Mouse (Mus musculus): ENCODE measurements around the gene Chac2. TPM values are rescaled to one million over a fixed set of nuclear protein-coding genes. Genes with fewer than 3 reads are reported as not detected.

The Chac2 gene
- polyA plus RNA-seq, 1 experiment from 2014 or later: 63.5 TPM

GRCm38 (mm10) chr11:30953469-30954154 is 32.5 kb downstream of the Chac2 start:
- Histone ChIP-seq H3K27ac (peak overlapping the region; percentile 92), H3K4me2 (peak overlapping the region; percentile 78), H3K27me3 (replicated peaks) (no peaks in the 10 kb centered on the region), H3K9ac (peak overlapping the region; percentile 90), H3K9me3 (replicated peaks) (no peaks in the 10 kb centered on the region), H3K4me3 (peak overlapping the region; percentile 89), H3K36me3 (peaks cover 45% of the 10 kb centered on the region), H3K4me1 (peaks cover 19% of the 10 kb centered on the region)
- 1% methylated on average over 24 of the region's 32 CpGs for WGBS (ENCODE audit: insufficient replicate concordance)
- peak; percentile 80 for ATAC-seq

- peak; percentile 30; the same call in 1 of the 2 replicates for ATAC-seq
- Histone ChIP-seq H3K4me1 (peaks cover 19% of the 10 kb centered on the region), H3K4me2 (peak overlapping the region; percentile 78), H3K4me3 (peak overlapping the region; percentile 89), H3K27ac (peak overlapping the region; percentile 92), H3K9me3 (replicated peaks) (no peaks in the 10 kb centered on the region), H3K36me3 (peaks cover 49% of the 10 kb centered on the region), H3K9ac (peak overlapping the region; percentile 90), H3K27me3 (replicated peaks) (no peaks in the 10 kb centered on the region)
- 48% methylated on average over 5 of the region's 5 CpGs for WGBS (ENCODE audit: insufficient replicate concordance)
Measured at GRCm38 (mm10) chr11:30952829-30953228, 33.3 kb downstream of the Chac2 start.

DNA sequence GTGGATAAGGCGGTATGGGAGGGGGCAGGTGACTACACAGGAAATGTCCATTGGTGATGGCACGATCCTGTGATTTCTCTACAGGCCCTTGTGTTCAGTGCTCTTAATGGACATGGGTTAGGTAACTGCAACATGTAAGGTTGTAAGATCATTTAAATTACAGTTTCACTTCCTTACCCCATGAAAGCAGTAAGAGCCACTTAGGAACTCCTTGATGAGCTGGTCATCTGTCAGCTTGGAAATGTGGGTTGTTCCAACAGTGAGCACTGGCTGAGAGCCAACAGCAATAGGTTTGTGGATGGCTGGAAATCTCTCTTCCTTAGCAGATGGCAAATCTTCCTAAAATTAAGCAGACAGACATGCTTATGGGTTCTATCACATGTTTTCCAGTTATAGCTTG is 42.6 kb downstream of the Chac2 start:
- Histone ChIP-seq H3K4me3 (no peak overlapping the region), H3K36me3 (peaks cover 70% of the 10 kb centered on the region), H3K9me3 (replicated peaks) (no peaks in the 10 kb centered on the region), H3K4me1 (no peaks in the 10 kb centered on the region), H3K9ac (no peak overlapping the region), H3K4me2 (no peak overlapping the region), H3K27me3 (replicated peaks) (no peaks in the 10 kb centered on the region), H3K27ac (no peak overlapping the region)
- 89% methylated on average over 2 of the region's 2 CpGs for WGBS (ENCODE audit: insufficient replicate concordance)
- no peak for ATAC-seq

DNA sequence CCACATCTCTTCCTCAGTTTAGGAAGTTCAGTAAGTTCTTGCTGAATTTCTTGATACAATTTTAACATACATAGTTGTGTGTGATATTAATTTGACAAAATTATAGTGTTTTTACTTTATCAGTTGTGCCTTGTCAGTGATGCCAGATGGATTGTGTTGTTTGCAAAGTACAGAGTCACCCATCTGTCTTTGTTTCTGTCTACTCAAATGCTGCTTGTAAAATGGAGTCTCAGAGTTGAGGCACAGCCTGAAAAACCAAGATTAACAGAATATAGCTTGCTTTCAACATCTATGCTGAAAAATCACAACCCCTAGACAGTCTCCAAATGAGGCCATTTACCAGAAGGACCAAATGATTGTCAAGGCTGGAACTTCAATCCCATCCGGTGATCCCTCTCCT is 57.7 kb downstream of the Chac2 start:
- Histone ChIP-seq H3K4me2 (no peak overlapping the region), H3K27ac (no peak overlapping the region), H3K9ac (no peak overlapping the region), H3K4me1 (peaks cover 8% of the 10 kb centered on the region), H3K9me3 (replicated peaks) (no peaks in the 10 kb centered on the region), H3K4me3 (no peak overlapping the region), H3K36me3 (peaks cover 45% of the 10 kb centered on the region), H3K27me3 (replicated peaks) (no peaks in the 10 kb centered on the region)
- ATAC-seq: no peak
- WGBS (ENCODE audit: insufficient replicate concordance): 79% methylated on average over 1 of the region's 1 CpGs

GRCm38 (mm10) chr11:30928079-30928478 is 58.1 kb downstream of the Chac2 start:
- ATAC-seq: peak; percentile 74
- H3K4me3 ChIP-seq: no peak overlapping the region

More at GRCm38 (mm10) chr11:30928079-30928478, 58.1 kb downstream of the Chac2 start:
- no peaks in the 10 kb centered on the region for H3K27me3 ChIP-seq (replicated peaks)
- no peaks in the 10 kb centered on the region for H3K9me3 ChIP-seq (replicated peaks)
- no peak overlapping the region for H3K9ac ChIP-seq
- no peak overlapping the region for H3K27ac ChIP-seq
- peaks cover 44% of the 10 kb centered on the region for H3K36me3 ChIP-seq
- H3K4me2 ChIP-seq: no peak overlapping the region
- peaks cover 8% of the 10 kb centered on the region for H3K4me1 ChIP-seq

Other genes with a start within 250 kb of the Chac2 start
- gene Psme4, start 214.6 kb downstream of the Chac2 start, polyA plus RNA-seq (2016; fragmentation: Nextera tagmentation; extraction: Ambion mirVana): 16.1 and 16.4 TPM in 2 replicates
- gene Gpr75, start 101.0 kb downstream of the Chac2 start, polyA plus RNA-seq (2016; fragmentation: Nextera tagmentation; extraction: Ambion mirVana): not detected in 2 replicates
- gene Asb3, start 100.9 kb downstream of the Chac2 start, polyA plus RNA-seq (2016; fragmentation: Nextera tagmentation; extraction: Ambion mirVana): 15.3 and 16.2 TPM in 2 replicates
- gene Erlec1, start 32.0 kb downstream of the Chac2 start, polyA plus RNA-seq (2016; fragmentation: Nextera tagmentation; extraction: Ambion mirVana): 5.0 and 6.3 TPM in 2 replicates
- gene Gm17332, start 196.1 kb upstream of the Chac2 start, polyA plus RNA-seq (2016; fragmentation: Nextera tagmentation; extraction: Ambion mirVana): not detected in 2 replicates